Mouse (Mus musculus) yolk sac, embryonic 10.5 days (tissue): ENCODE measurements around the gene Nisch.
A peak's percentile ranks its signal among the peaks of the same experiment; 100 is the strongest.

Experiments
- DNase-seq: peaks from one replicate; pipeline ENCODE4 v3.0.0-alpha.2; 2017; ENCODE audit warnings: low spot score

Gene Nisch

DNA sequence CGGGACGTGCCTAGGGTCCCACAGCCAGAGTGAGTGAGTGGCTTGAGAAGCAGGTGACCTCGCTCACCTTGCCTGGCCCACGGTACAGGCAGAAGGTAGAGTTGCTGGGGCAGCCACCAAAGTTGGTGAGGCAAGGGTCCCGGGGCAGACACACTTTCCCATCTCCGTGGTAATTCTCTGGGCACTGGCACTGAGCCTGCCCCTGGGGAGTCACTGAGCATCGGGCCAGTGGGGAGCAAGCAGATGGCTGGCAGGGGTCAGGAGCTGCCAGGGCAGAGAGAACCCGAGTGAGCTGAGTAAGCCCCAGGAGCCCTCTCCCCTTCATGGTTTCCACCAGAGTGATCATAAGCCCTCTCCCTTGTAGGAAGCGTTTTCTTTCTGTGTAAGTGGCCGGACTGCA is 55.1 kb downstream of the Nisch start:
- no peak for DNase-seq

DNA sequence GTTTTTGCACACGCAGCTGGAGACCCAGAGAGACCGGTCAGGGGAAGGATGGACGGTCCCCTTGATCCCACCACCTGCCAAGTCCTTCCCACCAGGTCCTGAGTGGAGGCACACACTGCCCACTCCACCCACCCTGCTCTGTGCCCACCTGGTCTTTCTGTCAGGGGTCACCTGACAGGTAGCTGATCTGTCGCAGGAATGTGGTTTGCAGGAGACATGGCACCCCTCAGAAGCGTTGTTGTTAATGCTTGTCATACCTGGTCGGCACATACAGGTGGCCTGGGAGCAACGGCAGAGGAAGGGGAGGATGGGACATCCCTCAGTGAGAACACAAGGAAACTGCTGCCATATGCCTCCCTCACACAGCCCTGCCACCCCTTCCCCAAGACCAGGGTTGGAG is 55.6 kb downstream of the Nisch start:
- DNase-seq = no peak

- DNase-seq = peak; percentile 79
Observed at GRCm38 (mm10) chr14:31160196-31161150, 56.3 kb downstream of the Nisch start.

- no peak for DNase-seq
Observed at GRCm38 (mm10) chr14:31145694-31146093, 71.1 kb downstream of the Nisch start.

DNA sequence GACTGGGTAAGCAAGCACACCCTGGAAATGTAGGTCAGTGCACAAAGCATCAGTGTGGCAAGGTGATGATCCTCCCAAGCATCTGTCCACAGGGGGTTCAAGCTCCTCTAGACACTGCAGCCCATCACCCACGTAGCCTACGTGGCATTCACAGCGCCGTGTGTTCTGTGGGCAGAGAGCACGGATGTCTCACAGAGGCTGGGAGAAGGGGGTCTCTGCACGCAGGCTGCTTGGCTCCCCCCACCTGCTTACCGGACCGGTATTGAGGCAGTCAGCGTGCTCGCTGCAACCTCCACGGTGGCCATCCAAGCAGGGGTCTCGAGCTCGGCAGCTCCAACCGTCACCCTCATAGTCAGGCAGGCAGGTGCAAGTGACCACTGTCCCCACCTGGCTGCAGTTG is 75.7 kb downstream of the Nisch start:
- DNase-seq = no peak

DNA sequence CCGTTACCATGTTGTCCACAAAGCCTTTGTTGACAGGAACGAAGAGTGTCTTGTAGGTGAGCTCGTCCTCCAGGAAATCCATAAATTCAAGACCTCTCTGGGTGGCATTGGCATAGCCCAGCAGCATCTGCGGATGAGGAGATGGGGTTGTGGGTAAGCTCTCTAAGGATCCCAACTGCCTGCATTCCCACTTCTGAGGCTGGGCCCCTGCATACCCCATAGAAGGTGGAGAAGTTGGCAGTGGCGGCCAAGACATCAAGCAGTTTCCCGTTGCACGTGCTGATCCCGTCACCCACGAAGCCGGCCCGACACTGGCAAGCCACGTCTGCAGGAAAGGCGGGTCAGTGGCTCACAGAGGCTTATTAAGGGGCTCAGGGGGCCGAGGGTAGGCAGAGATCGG is 76.6 kb downstream of the Nisch start:
- no peak for DNase-seq

DNA sequence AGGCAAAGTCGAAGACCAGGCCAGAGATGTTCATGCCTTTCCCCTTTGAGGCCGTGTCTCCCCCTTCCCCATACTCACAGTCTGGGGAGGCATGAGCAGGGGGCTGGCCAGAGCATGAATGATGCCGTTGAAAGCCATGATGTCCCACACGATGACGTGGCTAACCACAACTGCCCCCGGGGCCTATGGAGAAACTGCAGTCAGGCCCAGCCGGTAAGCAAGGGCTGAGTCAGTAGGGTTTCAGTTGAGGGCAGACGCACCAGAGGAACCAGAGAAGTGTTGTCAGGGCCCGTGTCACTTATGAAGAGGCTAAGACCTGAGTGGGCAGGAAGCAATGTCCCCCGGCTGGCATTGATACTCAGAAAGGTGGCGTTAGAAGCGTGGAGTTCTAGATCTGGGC is 77.1 kb downstream of the Nisch start:
- no peak for DNase-seq

DNA sequence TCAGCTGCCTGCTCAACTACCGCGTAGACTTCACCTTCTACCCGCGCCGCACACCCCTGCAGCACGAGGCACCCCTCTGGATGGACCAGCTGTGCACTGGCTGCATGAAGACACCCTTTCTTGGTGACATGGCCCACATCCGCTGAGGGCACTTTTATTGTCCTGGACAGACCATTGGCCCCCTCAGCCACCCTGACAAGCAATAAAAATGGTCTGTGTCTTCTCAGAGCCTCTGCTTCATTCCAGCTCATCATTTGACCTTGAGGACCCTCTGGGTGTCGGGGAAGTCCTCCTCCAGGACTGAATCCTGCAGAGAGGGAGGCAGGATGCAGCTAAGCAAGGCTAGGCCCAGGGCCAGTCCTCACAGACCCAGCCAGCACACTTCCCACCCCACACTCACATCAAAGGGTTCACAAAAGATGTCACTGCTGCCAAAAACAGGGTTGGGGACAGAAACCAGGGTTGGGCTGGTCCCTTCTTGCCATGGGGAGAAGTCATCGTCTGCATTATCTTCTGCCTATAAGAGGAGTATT is 77.8 kb downstream of the Nisch start:
- DNase-seq = no peak

- DNase-seq = no peak
Observed at GRCm38 (mm10) chr14:31138219-31138896, 78.4 kb downstream of the Nisch start.

GRCm38 (mm10) chr14:31137791-31138190 is 79.0 kb downstream of the Nisch start:
- no peak for DNase-seq

DNA sequence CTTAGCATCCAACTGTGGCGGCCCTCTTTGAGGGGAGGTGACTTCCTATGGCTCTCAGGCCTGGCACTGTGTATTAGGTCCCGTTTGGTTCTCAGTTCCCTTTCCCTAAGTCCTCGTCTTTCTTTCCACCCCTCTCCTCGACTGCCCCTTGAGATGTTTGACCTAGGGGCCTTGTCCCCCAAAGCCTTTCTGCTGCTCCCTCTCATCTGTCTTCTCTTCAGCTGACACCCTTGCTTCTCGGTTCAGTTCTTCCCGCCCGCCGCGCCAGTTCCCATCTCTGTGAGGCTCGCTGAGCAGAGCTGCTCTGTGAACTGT is 79.5 kb downstream of the Nisch start:
- DNase-seq = no peak

GRCm38 (mm10) chr14:31136411-31137280 is 80.1 kb downstream of the Nisch start:
- DNase-seq = no peak

GRCm38 (mm10) chr14:31135495-31136410 is 81.0 kb downstream of the Nisch start:
- no peak for DNase-seq

DNA sequence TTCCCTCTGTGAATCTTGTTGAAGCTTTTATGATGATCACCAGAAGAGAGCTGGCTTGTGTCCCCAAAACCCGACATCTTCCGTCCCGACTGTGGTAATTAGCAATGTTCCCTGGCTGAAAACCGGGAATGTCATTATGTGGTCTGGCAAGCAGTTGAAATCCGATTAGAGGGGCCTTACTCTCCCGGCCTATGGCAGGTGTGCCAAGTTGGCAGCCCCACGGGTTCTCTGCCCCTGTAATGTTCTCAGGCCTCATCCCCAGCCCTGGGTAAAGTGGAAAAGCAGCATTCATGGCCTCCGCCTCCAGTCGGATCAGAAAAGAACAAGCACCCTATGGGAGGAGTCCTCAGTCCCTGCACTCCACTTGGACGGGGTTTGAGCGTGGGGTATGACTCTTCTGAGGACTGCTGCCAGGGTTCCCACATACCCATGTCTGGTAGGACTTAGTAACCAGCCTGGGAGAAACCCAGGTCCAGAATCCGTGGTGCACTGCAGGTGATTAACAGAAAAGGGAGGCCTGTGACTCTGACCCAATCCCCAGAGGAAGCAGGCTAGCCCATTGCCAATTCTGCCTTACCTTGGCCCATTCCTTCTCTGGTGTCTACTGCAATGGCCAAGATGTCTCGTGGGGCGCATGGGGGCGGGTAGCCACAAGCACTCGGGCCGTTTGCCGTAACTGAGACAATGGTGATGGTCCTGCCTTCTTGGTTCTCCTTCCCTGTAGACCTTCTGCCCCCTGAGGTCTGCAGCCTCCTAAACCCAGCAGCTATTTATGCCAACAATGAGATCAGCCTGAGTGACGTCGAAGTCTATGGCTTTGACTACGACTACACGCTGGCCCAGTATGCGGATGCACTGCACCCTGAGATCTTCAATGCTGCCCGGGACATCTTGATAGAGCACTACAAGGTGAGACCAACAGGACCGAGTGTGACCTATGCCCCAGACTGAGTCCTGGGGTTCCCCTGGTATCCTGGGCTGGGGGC is 82.4 kb downstream of the Nisch start:
- no peak for DNase-seq

DNA sequence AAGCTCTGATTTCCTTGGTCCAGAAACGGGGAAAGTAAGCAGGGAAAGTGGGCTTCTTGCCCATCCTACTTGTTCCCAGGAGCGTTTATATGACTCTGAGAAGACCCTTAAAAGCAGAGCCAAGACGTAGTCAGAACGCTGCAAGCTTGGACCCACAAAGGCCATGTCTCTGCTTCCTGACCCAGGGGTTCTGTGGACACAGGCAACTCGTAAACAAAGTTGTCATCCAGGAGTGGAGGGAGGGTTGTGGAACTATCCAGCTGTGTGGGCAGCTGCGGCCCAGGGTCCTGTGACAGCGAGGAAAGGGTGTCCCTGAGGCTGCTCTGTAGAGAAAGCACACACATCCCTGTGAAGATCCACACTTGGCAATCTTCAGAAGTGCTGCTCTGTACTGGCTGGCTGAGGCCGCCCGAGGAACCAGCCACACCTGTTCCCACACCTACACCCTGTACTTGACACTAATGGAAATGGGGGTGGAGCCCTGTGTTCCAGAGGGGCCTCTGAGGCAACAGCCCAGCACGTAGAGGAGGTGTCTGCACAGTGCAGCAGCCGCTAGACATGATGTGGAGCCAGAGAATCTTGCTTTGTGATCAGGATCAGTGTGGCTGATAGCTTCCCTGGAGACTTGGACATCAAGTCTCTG is 83.6 kb downstream of the Nisch start:
- DNase-seq = no peak

DNA sequence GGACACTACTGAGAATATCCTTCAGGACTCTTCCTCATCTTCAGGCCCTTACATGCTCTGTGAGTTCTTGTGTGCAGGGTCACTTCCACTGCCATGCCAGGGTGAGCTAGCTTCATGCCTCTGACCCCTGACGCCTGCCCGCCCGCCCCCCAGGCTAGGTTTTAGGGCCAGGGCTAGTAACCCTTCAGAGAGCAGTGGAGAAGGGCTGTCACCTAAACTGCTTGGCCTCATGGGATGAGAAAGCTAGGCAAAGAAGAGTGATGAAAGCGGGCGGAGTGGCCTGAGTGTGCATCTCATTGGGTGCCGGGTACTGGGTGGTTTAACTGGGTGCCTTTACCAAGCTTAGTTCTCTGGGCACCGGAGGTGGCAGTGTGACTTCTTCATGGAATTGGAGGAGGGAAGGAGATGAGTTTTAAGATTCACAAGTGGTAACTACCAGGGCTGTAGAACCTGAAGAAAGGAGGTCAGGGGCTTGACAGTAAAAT is 84.2 kb downstream of the Nisch start:
- no peak for DNase-seq

GRCm38 (mm10) chr14:31132031-31132430 is 84.7 kb downstream of the Nisch start:
- DNase-seq = peak; percentile 73

- DNase-seq = peak; percentile 44
Observed at GRCm38 (mm10) chr14:31131272-31131821, 85.4 kb downstream of the Nisch start.
